Mouse (Mus musculus) fibroblast of lung, adult 2 months (primary cell): ENCODE results near the gene Rab27a.
A peak's percentile ranks its signal among the peaks of the same experiment; 100 is the strongest.
"Not testable (repeated sequence)": the region's sequence is repeated elsewhere in the genome, so short reads cannot be mapped to it uniquely, and the experiment has no call there.

Source experiments
- DNase-seq: peaks from one replicate; pipeline ENCODE4 v3.0.0-alpha.2; 2011; ENCODE audit warnings: low read depth

The Rab27a gene

DNA sequence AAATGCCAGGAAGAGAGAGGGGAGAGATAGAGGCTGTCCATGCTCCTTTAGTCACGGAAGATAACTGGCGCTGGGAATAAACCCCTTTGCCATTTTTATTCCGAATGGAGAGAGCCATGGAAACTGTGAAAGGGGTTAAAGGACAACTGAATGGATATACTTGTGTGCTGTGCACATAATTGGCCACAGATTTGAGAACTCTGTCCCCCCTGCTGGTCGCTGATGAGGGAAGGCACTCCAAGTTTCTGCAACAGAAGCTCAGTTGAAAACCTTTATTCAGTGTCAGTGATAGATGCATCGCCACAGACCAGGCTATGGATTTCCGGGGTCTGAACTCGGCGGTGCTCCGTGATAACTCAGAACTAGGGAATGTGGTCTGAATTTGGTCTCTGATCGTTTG, 45.5 kb downstream of the Rab27a start:
- DNase-seq, result no peak

DNA sequence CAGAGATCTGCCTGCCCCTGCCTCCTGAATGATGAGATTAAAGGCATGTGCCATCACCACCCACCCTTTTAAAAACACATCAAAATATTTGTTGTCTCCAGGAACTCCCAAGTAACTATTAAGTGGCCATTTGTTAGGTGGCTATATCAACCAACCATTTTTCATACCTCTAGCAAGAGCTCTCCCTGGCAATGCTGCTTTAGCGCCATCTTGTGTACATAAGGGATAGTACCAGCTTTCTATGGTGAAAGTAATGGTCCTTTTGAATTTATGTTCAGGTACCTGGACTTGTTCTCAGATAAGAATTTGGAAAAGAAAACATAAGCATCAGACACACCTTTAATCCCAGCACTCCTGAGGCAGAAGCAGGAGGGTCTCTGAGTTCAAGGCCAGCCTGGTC, 47.1 kb downstream of the Rab27a start:
- peak; percentile 27 for DNase-seq

DNA sequence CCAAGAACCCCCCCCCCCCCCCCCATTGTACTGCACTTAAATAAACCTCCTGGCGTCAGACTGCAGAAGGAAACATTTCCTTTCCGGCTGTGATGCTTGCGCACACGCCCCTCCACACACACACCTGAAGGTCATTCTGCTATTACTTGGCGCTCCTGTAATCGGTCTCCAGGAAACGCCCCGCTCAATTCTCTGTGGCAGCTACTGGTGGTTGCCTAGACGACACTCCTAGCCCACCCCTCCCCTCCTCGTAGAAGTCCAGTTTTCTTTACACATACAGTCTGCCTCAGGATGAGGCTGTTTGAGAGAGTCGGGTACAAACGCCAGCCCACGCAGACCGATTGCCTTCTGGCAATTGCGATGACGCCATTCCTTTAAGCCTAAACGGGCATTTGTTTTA, 49.9 kb downstream of the Rab27a start:
- no peak for DNase-seq

DNA sequence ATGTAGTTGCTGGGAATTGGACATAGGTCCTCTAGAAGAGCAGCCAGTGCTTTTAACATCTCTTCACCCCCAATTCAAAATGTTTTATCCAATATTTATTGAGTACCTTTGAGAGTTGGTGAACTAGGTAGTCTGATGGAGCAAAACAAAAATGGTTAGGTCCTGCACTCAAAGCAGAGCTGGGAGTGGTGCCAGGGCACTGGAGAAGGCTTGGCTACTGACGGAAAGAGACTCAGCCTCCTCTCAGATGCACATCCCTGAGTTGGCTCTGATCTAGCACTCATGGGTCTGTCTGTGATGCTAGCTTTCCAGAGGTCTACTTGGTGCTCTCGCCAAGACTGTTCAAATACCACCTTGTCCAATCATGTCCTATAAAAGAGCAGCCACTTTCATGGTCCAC, 53.2 kb downstream of the Rab27a start:
- DNase-seq, result no peak

DNA sequence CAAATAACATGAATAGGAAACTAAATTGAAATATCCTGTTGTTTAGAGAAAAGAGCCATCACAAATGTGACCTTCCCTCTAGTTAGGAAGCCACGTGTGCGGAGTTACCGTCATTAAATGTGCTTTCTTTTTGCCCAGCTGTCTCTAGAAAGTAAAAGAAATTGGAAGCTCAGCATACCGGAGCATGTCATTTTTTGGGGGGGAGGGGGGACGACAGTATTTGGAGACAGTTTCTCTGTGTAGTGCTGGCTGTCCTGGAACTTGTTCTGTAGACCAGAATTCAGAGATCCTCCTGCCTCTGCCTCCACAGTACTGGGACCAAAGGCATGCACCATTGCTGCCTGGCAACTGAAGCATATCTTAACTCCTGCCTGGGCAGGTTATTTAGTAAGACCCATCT, 56.9 kb downstream of the Rab27a start, which contains the start of gene Khdc3:
Gene Khdc3 (plus strand): TSS at position 301 of the 400 bp plus-strand sequence.
- DNase-seq, result no peak

DNA sequence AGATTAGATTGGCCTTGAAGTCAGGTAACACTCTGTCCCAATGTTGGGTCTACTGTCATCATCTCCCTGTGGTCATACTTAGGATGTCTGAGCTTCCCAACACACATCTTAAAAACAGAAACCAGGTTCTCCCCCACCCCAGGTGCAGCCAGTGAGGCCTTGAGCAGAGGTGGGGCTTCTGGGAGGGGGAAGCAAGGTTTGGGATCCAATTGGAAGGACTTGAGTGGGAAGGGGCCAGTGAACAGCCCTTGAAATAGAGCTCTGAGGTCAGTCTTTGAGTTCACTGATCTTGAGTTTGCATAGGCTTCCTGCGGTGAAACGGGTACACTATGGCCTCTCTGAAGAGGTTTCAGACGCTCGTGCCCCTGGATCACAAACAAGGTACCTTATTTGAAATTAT, 57.5 kb downstream of the Rab27a start, which contains the start of gene Gm20509:
Gene Gm20509 (plus strand): TSS at position 290 of the 400 bp plus-strand sequence.
- DNase-seq, result no peak

DNA sequence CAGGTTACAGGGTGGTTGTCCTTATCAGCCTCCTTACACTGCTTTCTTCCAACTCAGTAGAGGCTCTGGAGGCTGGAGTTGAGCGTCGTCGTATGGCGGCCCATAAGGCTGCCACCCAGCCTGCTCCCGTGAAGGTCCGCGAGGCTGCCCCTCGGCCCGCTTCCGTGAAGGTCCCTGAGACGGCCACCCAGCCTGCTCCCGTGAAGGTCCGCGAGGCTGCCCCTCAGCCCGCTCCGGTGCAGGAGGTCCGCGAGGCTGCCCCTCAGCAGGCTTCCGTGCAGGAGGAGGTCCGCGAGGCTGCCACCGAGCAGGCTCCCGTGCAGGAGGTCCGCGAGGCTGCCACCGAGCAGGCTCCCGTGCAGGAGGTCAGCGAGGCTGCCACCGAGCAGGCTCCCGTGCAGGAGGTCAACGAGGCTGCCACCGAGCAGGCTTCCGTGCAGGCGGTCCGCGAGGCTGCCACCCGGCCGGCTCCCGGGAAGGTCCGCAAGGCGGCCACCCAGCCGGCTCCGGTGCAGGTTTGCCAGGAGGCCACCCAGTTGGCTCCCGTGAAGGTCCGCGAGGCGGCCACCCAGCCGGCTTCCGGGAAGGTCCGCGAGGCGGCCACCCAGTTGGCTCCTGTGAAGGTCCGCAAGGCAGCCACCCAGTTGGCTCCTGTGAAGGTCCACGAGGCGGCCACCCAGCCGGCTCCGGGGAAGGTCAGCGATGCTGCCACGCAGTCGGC, 58.7 kb downstream of the Rab27a start:
- DNase-seq, result no peak

DNA sequence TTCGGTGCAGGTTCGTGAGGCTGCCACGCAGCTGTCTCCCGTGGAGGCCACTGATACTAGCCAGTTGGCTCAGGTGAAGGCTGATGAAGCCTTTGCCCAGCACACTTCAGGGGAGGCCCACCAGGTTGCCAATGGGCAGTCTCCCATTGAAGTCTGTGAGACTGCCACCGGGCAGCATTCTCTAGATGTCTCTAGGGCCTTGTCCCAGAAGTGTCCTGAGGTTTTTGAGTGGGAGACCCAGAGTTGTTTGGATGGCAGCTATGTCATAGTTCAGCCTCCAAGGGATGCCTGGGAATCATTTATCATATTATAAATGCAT, 59.2 kb downstream of the Rab27a start:
- no peak for DNase-seq

DNA sequence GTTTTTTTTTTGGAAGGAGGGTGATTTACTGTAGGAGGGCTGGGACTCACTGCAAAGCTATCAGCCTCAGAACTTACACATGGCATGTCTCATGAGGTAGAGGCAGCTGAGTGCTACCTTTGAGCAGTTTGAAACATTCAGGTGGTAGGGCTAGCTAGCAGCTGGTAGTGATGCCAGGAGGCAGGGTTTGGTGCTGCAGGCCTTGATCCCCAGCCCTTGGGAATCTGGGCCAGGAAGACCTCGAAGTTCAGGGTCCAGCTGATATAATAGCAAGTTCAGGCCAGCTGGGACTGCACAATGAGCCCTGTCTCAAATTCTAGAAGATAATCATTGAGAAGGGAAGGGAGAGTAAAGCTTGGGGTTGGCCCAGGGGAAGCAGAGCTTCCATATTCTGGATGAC, 60.5 kb downstream of the Rab27a start:
- no peak for DNase-seq

DNA sequence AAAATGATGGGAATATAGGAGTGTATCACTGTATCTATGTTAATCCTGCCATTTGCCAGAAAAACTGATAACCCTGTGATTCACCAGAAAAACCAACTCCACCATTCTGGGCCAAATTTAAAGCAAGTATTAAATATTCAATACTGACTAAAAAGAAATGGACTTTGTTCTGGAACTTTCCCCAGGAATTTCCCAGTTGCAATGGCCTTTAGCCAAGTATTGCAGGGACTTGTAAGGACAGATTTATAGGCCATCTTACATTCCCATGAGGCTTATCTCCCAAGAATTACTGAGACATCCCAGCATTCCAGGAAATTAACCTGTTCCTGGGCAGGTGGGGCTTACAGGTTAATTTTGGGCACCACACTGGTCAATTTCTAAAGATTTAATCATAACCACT, 61.1 kb downstream of the Rab27a start:
- no peak for DNase-seq

DNA sequence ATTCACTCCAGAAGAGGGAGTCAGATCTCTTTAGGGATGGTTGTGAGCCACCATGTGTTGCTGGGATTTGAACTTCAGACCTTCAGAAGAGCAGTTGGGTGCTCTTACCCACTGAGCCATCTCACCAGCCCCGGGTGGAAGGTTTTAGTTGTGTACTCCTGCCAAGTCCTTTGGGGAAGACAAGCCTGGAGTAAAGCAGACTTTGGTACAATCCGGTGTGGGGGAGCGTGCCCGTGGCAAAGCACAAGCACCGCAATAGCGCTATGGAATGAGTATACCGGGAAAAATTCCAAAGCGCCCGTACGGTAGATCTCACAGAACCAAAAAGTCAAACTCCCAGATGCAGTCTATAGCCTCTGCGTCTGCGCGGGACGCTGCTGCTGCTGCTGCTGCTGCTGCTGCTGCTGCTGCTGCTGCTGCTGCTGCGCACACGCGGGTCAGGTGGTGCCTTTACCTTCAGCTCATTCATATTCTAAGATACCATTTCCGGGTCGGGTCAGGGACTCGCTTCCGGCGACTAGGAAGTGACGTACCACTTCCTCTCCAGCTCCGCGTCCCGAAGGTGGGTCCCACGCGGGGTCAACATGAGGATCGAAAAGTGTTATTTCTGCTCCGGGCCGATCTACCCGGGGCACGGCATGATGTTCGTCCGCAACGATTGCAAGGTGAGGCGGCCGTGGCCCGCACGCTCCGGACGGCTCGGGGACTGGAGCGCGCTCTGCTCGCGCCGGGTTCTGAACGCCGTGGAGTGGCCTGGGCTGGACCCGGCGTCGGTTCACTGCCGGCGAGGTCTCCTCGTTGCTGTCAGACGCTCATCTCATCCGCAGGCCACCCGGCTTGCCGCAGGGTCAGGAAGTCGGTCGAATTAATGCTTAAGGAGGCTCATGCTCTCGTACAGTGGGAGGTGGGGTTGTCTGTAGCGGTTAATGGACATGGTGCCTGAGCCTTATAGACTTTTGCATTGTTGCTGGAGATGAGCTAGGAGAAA, 68.6 kb downstream of the Rab27a start, which contains the start of gene Rsl24d1:
Gene Rsl24d1 (plus strand): TSS at position 508 of the 988 bp plus-strand sequence.
- DNase-seq, result peak; percentile 56

DNA sequence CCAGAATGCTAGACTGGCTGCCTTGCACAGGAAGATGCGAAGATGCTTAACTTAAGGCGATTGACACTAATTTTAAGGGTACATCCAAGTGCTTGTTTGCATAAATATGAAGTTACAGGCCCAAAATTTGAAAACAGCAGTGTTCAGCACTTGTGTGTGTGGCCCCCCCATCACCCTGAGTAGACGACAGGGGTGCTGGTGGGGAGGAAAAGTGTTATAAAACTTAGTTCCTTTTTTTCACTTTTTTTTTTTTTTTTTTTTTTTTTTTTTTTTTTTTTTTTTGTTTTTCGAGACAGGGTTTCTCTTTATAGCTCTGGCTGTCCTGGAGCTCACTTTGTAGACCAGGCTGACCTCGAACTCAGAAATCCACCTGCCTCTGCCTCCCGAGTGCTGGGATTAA, 72.0 kb downstream of the Rab27a start:
- DNase-seq, result not testable (repeated sequence)

DNA sequence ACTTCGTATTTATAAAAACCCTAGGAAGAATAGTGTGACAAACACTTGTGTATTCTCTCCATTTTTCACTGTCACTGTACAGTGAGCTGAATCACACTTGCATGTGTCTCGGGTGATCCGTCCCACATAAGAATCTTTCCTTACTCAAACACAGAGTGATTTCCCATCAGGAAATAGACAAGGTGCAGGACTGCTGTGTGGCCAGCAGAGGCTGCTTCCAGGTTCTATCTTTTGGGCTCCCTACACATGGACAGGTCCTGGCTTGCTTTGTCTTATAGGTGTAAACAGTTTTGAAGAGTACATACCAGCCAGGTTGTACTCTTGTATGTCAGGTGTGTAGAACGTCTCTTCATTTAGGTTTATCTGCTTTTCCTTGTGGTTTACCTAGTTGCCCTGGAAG, 73.4 kb downstream of the Rab27a start:
- no peak for DNase-seq

DNA sequence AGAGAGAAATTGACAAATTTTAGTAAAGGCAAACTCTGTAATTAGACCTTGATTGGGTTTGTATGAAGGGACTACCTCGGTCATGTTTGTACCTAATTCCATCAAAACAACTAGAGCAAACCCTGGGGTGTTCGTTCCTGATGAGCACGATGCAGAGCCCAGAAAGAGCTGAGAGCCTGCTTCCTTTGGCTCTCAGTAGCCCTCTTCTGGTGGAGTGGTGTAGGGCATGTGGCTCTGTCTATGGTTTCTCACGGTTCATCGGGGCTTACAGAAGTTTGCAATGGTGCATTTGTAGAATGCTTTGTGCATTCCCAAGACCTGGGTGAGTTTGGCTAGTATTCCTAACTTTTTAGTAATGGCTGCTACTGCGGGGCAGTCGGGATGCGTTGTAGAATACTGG, 77.1 kb downstream of the Rab27a start:
- DNase-seq, result no peak

DNA sequence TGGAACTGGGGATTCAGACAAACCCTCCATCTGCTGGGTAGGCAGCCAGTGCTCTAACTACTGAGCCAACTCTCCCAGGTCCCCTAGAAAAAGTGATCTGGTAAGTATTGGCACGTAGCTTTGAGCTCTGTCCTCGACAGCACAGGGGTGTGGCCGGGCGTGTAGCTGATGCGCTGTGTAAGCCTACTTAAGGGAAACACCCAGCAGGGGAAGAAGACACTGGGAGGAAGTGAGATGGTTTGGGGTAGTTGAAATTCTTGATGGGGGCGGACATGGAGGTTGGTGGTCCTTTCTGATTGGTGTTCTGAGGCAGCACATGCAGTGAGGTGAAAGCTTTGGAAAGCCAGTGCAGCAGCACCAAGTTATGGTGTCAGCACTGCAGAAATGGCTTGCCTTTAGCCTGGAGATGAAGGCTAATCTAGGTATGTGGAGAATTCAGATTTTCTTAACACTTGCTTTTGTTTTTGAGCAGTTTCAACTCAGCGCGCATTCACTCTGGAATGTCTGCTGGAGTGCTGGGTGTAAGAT, 80.5 kb downstream of the Rab27a start:
- DNase-seq, result no peak

DNA sequence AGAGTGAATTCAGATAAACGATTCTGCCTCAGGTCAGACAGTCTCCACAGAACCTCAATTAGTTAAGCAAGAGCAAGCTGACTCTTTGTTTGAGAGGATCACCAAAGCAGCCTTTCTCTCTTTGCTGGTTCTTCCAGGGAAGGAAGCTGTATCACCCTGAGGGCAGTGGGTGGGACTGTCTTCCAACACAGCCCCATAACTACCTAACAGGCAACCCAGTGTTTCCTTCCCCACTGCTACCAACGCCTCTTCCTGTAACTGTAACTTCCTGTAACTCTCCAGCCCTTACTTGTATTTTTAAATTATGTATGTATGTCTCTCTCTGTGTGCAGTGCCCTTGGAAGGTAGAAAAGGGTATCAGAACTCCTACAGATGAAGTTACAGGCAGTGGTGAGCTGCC, 82.8 kb downstream of the Rab27a start:
- DNase-seq, result no peak

DNA sequence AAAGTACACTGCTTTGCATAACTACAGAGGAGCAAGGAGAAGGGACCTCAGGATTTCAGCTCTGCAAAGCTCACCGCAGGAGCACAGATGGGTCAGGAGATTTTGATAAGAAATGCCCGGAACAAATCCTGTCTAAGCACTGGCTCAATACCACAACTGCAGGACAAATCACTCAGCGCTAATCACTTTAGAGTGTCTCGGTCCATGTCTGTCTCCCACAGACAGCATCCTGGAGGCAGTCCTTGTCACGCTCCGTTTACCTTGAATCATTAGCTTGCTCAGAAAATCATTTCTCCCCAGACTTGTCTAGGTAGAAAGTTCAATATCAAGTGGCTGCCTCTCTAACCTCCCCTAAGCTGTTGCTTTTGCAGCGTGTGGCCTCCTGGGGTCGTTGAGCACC, 85.2 kb downstream of the Rab27a start:
- DNase-seq, result no peak

DNA sequence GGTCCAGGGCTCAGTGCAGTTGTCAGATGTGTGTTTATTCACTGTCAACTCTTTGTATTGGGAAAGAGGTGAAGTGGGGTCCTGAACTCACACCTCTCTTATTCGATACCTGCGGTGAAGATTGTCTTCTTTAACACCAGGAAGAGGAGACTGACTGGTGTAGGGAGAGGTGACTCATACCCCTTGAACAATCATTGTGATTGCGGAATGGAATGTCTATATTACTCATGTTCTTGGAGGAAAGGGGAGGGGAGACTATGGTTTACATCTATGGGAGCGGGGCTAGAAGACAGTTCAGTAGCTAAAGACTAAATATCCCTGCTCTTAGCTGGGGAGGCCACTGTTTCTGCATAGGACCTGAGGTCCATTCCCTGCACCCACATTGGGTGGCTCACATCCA, 85.9 kb downstream of the Rab27a start:
- DNase-seq, result no peak

DNA sequence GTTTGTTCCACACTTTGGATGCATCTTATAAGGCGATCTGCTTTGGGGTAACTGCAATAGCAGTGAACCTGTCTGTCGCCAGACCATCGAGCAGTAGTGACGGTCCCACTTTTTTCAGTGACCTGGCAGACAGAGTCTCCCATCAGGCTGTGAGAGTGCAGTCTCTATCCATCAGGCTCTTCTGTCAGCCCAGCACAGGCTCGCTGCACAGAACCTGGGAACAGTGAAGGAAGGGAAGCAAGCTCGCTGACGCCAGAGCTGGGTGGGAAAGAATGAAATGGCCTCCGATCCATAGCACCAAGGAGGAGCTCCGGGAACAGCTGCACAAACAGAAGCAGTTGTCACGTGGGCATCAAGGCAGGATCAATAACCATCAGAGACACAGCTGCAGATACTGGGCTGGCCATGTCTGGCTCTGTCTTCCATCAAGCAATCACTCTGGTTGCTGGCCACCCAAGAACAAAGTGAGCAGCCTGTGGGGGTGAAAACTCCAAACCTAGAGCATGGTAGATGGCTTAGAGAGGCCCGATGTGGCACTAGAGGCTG, 92.8 kb downstream of the Rab27a start:
- DNase-seq, result no peak
